Mouse (Mus musculus): ENCODE results near the gene Cideb. TPM values are rescaled to one million over a fixed set of nuclear protein-coding genes. Genes with fewer than 3 reads are reported as not detected.

The Cideb gene
- total and polyA plus RNA-seq, 3 experiments, result 0.53 to 2.4 TPM; not detected in 1

DNA sequence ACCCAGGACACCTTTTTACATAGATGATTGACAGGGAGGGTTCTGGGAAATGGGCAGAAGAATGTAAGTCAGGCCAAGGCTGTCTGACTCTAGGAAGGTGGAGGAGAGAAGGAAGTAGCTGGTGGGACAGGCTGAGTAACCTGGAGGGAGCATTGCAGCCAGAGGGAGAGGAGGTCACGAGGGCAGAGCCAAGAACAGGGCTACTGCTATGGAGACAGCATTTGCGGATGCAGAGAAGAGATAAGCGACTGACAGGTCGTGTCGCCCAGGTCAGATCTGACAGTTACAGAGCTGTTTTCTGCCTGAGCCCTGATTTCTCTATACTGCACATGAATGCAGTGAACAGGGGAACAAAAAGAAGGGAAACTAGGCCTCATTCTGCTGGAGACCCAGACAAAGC is 50.9 kb downstream of the Cideb start:
- no peaks in the 10 kb centered on the region for H3K79me2 ChIP-seq (ENCODE audit: control insufficient read depth, insufficient read depth, low read length, poor library complexity)
- no peak overlapping the region for H3K27ac ChIP-seq (ENCODE audit: control insufficient read depth, low read depth, low read length)
- DNase-seq (ENCODE audit: low read depth, low spot score), result no peak
- H3K9ac ChIP-seq (ENCODE audit: control insufficient read depth, low read depth, low read length, poor library complexity, severe bottlenecking), result no peak overlapping the region
- no peaks in the 10 kb centered on the region for H3K27me3 ChIP-seq (ENCODE audit: control insufficient read depth in 1 of 2, insufficient read depth in 2 of 2, low read length in 2 of 2)
- peaks cover 0 to 12% of the 10 kb centered on the region in 2 experiments; a peak in 2 of 4 replicates for H3K36me3 ChIP-seq (ENCODE audit: control insufficient read depth in 1 of 2, insufficient read depth in 2 of 2, low read length in 2 of 2)
- TF ChIP-seq EP300 (IDR thresholded peaks at IDR 0.05; ENCODE audit: low read depth in 1 of 2, low read length in 2 of 2) (0 out of 4 replicates have a peak, but pooled peaks of 1 of the 2 experiments have one; percentile 18), USF1 (IDR thresholded peaks at IDR 0.05; ENCODE audit: low read depth, low read length) (peak; percentile 22; the same call in 1 of the 2 replicates), TBP (IDR thresholded peaks at IDR 0.05; ENCODE audit: low read depth, low read length) (no peak)
- H3K4me1 ChIP-seq (ENCODE audit: control insufficient read depth in 1 of 2, insufficient read depth in 2 of 2, low read length in 2 of 2), result peaks cover 9 to 18% of the 10 kb centered on the region in 2 experiments
- no peak overlapping the region for H3K4me3 ChIP-seq (ENCODE audit: control insufficient read depth in 1 of 2, insufficient read depth in 1 of 2, low read depth in 2 of 2, low read length in 2 of 2)
- no peaks in the 10 kb centered on the region for H3K9me3 ChIP-seq (replicated peaks; ENCODE audit: insufficient read depth, low read length)

DNA sequence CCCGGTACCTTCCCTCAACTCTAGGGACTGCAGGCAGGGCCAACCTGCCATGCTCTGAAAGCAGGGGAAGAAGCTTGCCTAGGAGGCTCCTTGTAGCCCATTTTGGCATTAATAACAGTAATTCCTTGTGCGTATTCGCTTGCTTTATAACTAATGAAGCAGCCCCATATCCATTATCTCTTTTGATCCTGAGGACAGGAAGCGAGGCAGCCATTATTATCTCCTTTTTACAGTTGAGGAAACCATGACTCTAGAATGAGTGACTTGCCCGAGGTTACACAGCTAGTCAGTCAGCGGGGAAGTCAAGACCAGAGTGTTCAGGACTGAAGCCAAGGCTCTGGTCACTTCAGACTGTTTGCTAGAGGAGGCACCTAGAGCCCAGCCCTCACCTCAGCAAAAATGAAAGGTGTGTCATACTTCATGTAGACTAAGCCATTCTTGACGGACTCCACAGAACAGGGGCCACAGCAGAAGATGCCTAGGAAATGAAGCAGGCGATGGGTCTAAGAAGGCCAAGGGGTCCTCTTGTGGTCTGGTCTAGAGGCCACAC is 52.1 kb downstream of the Cideb start:
- peaks cover 0 to 12% of the 10 kb centered on the region in 2 experiments; a peak in 2 of 4 replicates for H3K36me3 ChIP-seq (ENCODE audit: control insufficient read depth in 1 of 2, insufficient read depth in 2 of 2, low read length in 2 of 2)
- no peaks in the 10 kb centered on the region for H3K27me3 ChIP-seq (ENCODE audit: control insufficient read depth in 1 of 2, insufficient read depth in 2 of 2, low read length in 2 of 2)
- peak overlapping the region; percentile 59 for H3K27ac ChIP-seq (ENCODE audit: control insufficient read depth, low read depth, low read length)
- H3K4me3 ChIP-seq (ENCODE audit: control insufficient read depth in 1 of 2, insufficient read depth in 1 of 2, low read depth in 2 of 2, low read length in 2 of 2), result no peak overlapping the region; a peak in 1 of 4 replicates
- no peak for TF ChIP-seq MAZ (IDR thresholded peaks at IDR 0.05; ENCODE audit: low read depth, low read length)
- TF ChIP-seq TAL1 (IDR thresholded peaks at IDR 0.05; ENCODE audit: low read length), result peak; percentile 23
- TF ChIP-seq RCOR1 (IDR thresholded peaks at IDR 0.05; ENCODE audit: low read depth, low read length), result peak; percentile 39; the same call in 1 of the 2 replicates
- no peak for TF ChIP-seq TBP (IDR thresholded peaks at IDR 0.05; ENCODE audit: low read depth, low read length)
- TF ChIP-seq GATA1 (IDR thresholded peaks at IDR 0.05; ENCODE audit: low read depth, low read length), result peak; percentile 47; the same call in 1 of the 2 replicates
- TF ChIP-seq ZMIZ1 (IDR thresholded peaks at IDR 0.05; ENCODE audit: low read depth, low read length), result no peak
- 0 out of 2 replicates have a peak, but pooled peaks have one; percentile 14 for TF ChIP-seq ETS1 (IDR thresholded peaks at IDR 0.05; ENCODE audit: low read depth, low read length)
- peak; percentile 52; a peak in 3 of 4 replicates for TF ChIP-seq EP300 (IDR thresholded peaks at IDR 0.05; ENCODE audit: low read depth in 1 of 2, low read length in 2 of 2)
- no peaks in the 10 kb centered on the region for H3K9me3 ChIP-seq (replicated peaks; ENCODE audit: insufficient read depth, low read length)
- no peaks in the 10 kb centered on the region for H3K79me2 ChIP-seq (ENCODE audit: control insufficient read depth, insufficient read depth, low read length, poor library complexity)
- DNase-seq (ENCODE audit: low read depth, low spot score), result peak; percentile 49
- peaks cover 9 to 18% of the 10 kb centered on the region in 2 experiments for H3K4me1 ChIP-seq (ENCODE audit: control insufficient read depth in 1 of 2, insufficient read depth in 2 of 2, low read length in 2 of 2)
- H3K9ac ChIP-seq (ENCODE audit: control insufficient read depth, low read depth, low read length, poor library complexity, severe bottlenecking), result peak overlapping the region; percentile 41; the same call in 1 of the 2 replicates

Other genes with a start within 250 kb of the Cideb start
Only the 30 nearest of the 35 such genes appear.
- gene Fitm1, start 182.8 kb downstream of the Cideb start, total RNA-seq (2012; rRNA removed), result not detected in 2 replicates
- under 1 TPM in 1 of 2 experiments, not detected in 1; 0.07 TPM for gene Fitm1, start 182.8 kb downstream of the Cideb start, polyA plus RNA-seq (2012; ENCODE audit: insufficient read depth in 1 of 2, insufficient read length in 2 of 2, low read depth in 1 of 2, low replicate concordance in 2 of 2, missing spikeins in 1 of 2)
- gene Psme1, start 180.3 kb downstream of the Cideb start, total RNA-seq (2012; rRNA removed), result 73.8 and 85.9 TPM in 2 replicates
- gene Psme1, start 180.3 kb downstream of the Cideb start, polyA plus RNA-seq (2012; ENCODE audit: insufficient read depth in 1 of 2, insufficient read length in 2 of 2, low read depth in 1 of 2, low replicate concordance in 2 of 2, missing spikeins in 1 of 2), result 100 to 1,000 TPM in 1 of 2 experiments, not detected in 1; 205 TPM
- gene Emc9, start 173.2 kb downstream of the Cideb start, total RNA-seq (2012; rRNA removed), result 55.4 and 59.4 TPM in 2 replicates
- gene Emc9, start 173.2 kb downstream of the Cideb start, polyA plus RNA-seq (2012; ENCODE audit: insufficient read depth in 1 of 2, insufficient read length in 2 of 2, low read depth in 1 of 2, low replicate concordance in 2 of 2, missing spikeins in 1 of 2), result 10 to 100 TPM in 1 of 2 experiments, not detected in 1; 38.7 TPM
- 98.1 and 143 TPM in 2 replicates for gene Psme2, start 167.3 kb downstream of the Cideb start, total RNA-seq (2012; rRNA removed)
- gene Psme2, start 167.3 kb downstream of the Cideb start, polyA plus RNA-seq (2012; ENCODE audit: insufficient read depth in 1 of 2, insufficient read length in 2 of 2, low read depth in 1 of 2, low replicate concordance in 2 of 2, missing spikeins in 1 of 2), result 100 to 1,000 TPM in 1 of 2 experiments, not detected in 1; 231 TPM
- gene Rnf31, start 166.8 kb downstream of the Cideb start, total RNA-seq (2012; rRNA removed), result 10.7 and 12.9 TPM in 2 replicates
- 10 to 100 TPM in 1 of 2 experiments, not detected in 1; 24.5 TPM for gene Rnf31, start 166.8 kb downstream of the Cideb start, polyA plus RNA-seq (2012; ENCODE audit: insufficient read depth in 1 of 2, insufficient read length in 2 of 2, low read depth in 1 of 2, low replicate concordance in 2 of 2, missing spikeins in 1 of 2)
- 5.0 and 8.5 TPM in 2 replicates for gene Irf9, start 154.9 kb downstream of the Cideb start, total RNA-seq (2012; rRNA removed)
- 10 to 100 TPM in 1 of 2 experiments, not detected in 1; 14.8 TPM for gene Irf9, start 154.9 kb downstream of the Cideb start, polyA plus RNA-seq (2012; ENCODE audit: insufficient read depth in 1 of 2, insufficient read length in 2 of 2, low read depth in 1 of 2, low replicate concordance in 2 of 2, missing spikeins in 1 of 2)
- 1.5 and 1.6 TPM in 2 replicates for gene Rec8, start 140.4 kb downstream of the Cideb start, total RNA-seq (2012; rRNA removed)
- 1 to 10 TPM in 1 of 2 experiments, not detected in 1; 2.5 TPM for gene Rec8, start 140.4 kb downstream of the Cideb start, polyA plus RNA-seq (2012; ENCODE audit: insufficient read depth in 1 of 2, insufficient read length in 2 of 2, low read depth in 1 of 2, low replicate concordance in 2 of 2, missing spikeins in 1 of 2)
- gene Ipo4, start 122.5 kb downstream of the Cideb start, total RNA-seq (2012; rRNA removed), result 46.2 and 54.1 TPM in 2 replicates
- gene Ipo4, start 122.5 kb downstream of the Cideb start, polyA plus RNA-seq (2012; ENCODE audit: insufficient read depth in 1 of 2, insufficient read length in 2 of 2, low read depth in 1 of 2, low replicate concordance in 2 of 2, missing spikeins in 1 of 2), result 100 to 1,000 TPM in 1 of 2 experiments, not detected in 1; 132 TPM
- gene Gm49378, start 120.6 kb downstream of the Cideb start, total RNA-seq (2012; rRNA removed), result not detected in 2 replicates
- 1 to 10 TPM in 1 of 2 experiments, not detected in 1; 4.6 TPM for gene Gm49378, start 120.6 kb downstream of the Cideb start, polyA plus RNA-seq (2012; ENCODE audit: insufficient read depth in 1 of 2, insufficient read length in 2 of 2, low read depth in 1 of 2, low replicate concordance in 2 of 2, missing spikeins in 1 of 2)
- gene Tm9sf1, start 114.7 kb downstream of the Cideb start, total RNA-seq (2012; rRNA removed), result 49.4 and 60.5 TPM in 2 replicates
- gene Tm9sf1, start 114.7 kb downstream of the Cideb start, polyA plus RNA-seq (2012; ENCODE audit: insufficient read depth in 1 of 2, insufficient read length in 2 of 2, low read depth in 1 of 2, low replicate concordance in 2 of 2, missing spikeins in 1 of 2), result 10 to 100 TPM in 1 of 2 experiments, not detected in 1; 80.1 TPM
- 0.08 and 0.10 TPM in 2 replicates for gene Tssk4, start 108.3 kb downstream of the Cideb start, total RNA-seq (2012; rRNA removed)
- gene Tssk4, start 108.3 kb downstream of the Cideb start, polyA plus RNA-seq (2012; ENCODE audit: insufficient read depth in 1 of 2, insufficient read length in 2 of 2, low read depth in 1 of 2, low replicate concordance in 2 of 2, missing spikeins in 1 of 2), result under 1 TPM in 1 of 2 experiments, not detected in 1; 0.40 TPM
- gene Mdp1, start 98.0 kb downstream of the Cideb start, total RNA-seq (2012; rRNA removed), result 25.5 and 30.6 TPM in 2 replicates
- 10 to 100 TPM in 1 of 2 experiments, not detected in 1; 25.6 TPM for gene Mdp1, start 98.0 kb downstream of the Cideb start, polyA plus RNA-seq (2012; ENCODE audit: insufficient read depth in 1 of 2, insufficient read length in 2 of 2, low read depth in 1 of 2, low replicate concordance in 2 of 2, missing spikeins in 1 of 2)
- 22.3 and 24.5 TPM in 2 replicates for gene Gmpr2, start 86.5 kb downstream of the Cideb start, total RNA-seq (2012; rRNA removed)
- gene Gmpr2, start 86.5 kb downstream of the Cideb start, polyA plus RNA-seq (2012; ENCODE audit: insufficient read depth in 1 of 2, insufficient read length in 2 of 2, low read depth in 1 of 2, low replicate concordance in 2 of 2, missing spikeins in 1 of 2), result 10 to 100 TPM in 1 of 2 experiments, not detected in 1; 28.8 TPM
- gene Nedd8, start 86.3 kb downstream of the Cideb start, total RNA-seq (2012; rRNA removed), result 515 and 516 TPM in 2 replicates
- 100 to 1,000 TPM in 1 of 2 experiments, not detected in 1; 528 TPM for gene Nedd8, start 86.3 kb downstream of the Cideb start, polyA plus RNA-seq (2012; ENCODE audit: insufficient read depth in 1 of 2, insufficient read length in 2 of 2, low read depth in 1 of 2, low replicate concordance in 2 of 2, missing spikeins in 1 of 2)
- 27.2 and 27.8 TPM in 2 replicates for gene Tinf2, start 76.6 kb downstream of the Cideb start, total RNA-seq (2012; rRNA removed)
- 10 to 100 TPM in 1 of 2 experiments, not detected in 1; 53.0 TPM for gene Tinf2, start 76.6 kb downstream of the Cideb start, polyA plus RNA-seq (2012; ENCODE audit: insufficient read depth in 1 of 2, insufficient read length in 2 of 2, low read depth in 1 of 2, low replicate concordance in 2 of 2, missing spikeins in 1 of 2)
- 5.8 and 6.2 TPM in 2 replicates for gene Tgm1, start 44.5 kb downstream of the Cideb start, total RNA-seq (2012; rRNA removed)
- 10 to 100 TPM in 1 of 2 experiments, not detected in 1; 11.4 TPM for gene Tgm1, start 44.5 kb downstream of the Cideb start, polyA plus RNA-seq (2012; ENCODE audit: insufficient read depth in 1 of 2, insufficient read length in 2 of 2, low read depth in 1 of 2, low replicate concordance in 2 of 2, missing spikeins in 1 of 2)
- 21.8 and 22.8 TPM in 2 replicates for gene Rabggta, start 36.2 kb downstream of the Cideb start, total RNA-seq (2012; rRNA removed)
- gene Rabggta, start 36.2 kb downstream of the Cideb start, polyA plus RNA-seq (2012; ENCODE audit: insufficient read depth in 1 of 2, insufficient read length in 2 of 2, low read depth in 1 of 2, low replicate concordance in 2 of 2, missing spikeins in 1 of 2), result 10 to 100 TPM in 1 of 2 experiments, not detected in 1; 32.0 TPM
- 20.0 and 21.7 TPM in 2 replicates for gene Dhrs1, start 12.8 kb downstream of the Cideb start, total RNA-seq (2012; rRNA removed)
- 10 to 100 TPM in 1 of 2 experiments, not detected in 1; 48.8 TPM for gene Dhrs1, start 12.8 kb downstream of the Cideb start, polyA plus RNA-seq (2012; ENCODE audit: insufficient read depth in 1 of 2, insufficient read length in 2 of 2, low read depth in 1 of 2, low replicate concordance in 2 of 2, missing spikeins in 1 of 2)
- 46.1 and 47.8 TPM in 2 replicates for gene Nop9, start 12.8 kb downstream of the Cideb start, total RNA-seq (2012; rRNA removed)
- 100 to 1,000 TPM in 1 of 2 experiments, not detected in 1; 112 TPM for gene Nop9, start 12.8 kb downstream of the Cideb start, polyA plus RNA-seq (2012; ENCODE audit: insufficient read depth in 1 of 2, insufficient read length in 2 of 2, low read depth in 1 of 2, low replicate concordance in 2 of 2, missing spikeins in 1 of 2)
- gene Ltb4r2, start 3.0 kb upstream of the Cideb start, total RNA-seq (2012; rRNA removed), result 0.19 and 0.59 TPM in 2 replicates
- gene Ltb4r2, start 3.0 kb upstream of the Cideb start, polyA plus RNA-seq (2012; ENCODE audit: insufficient read depth in 1 of 2, insufficient read length in 2 of 2, low read depth in 1 of 2, low replicate concordance in 2 of 2, missing spikeins in 1 of 2), result under 1 TPM in 1 of 2 experiments, not detected in 1; 0.52 TPM
- 0.35 and 0.65 TPM in 2 replicates for gene Ltb4r1, start 7.5 kb upstream of the Cideb start, total RNA-seq (2012; rRNA removed)
- 1 to 10 TPM in 1 of 2 experiments, not detected in 1; 1.5 TPM for gene Ltb4r1, start 7.5 kb upstream of the Cideb start, polyA plus RNA-seq (2012; ENCODE audit: insufficient read depth in 1 of 2, insufficient read length in 2 of 2, low read depth in 1 of 2, low replicate concordance in 2 of 2, missing spikeins in 1 of 2)
- 0.19 and 0.29 TPM in 2 replicates for gene Adcy4, start 25.6 kb upstream of the Cideb start, total RNA-seq (2012; rRNA removed)
- gene Adcy4, start 25.6 kb upstream of the Cideb start, polyA plus RNA-seq (2012; ENCODE audit: insufficient read depth in 1 of 2, insufficient read length in 2 of 2, low read depth in 1 of 2, low replicate concordance in 2 of 2, missing spikeins in 1 of 2), result under 1 TPM in 1 of 2 experiments, not detected in 1; 0.35 TPM
- gene Ripk3, start 30.4 kb upstream of the Cideb start, total RNA-seq (2012; rRNA removed), result 67.1 and 77.4 TPM in 2 replicates
- gene Ripk3, start 30.4 kb upstream of the Cideb start, polyA plus RNA-seq (2012; ENCODE audit: insufficient read depth in 1 of 2, insufficient read length in 2 of 2, low read depth in 1 of 2, low replicate concordance in 2 of 2, missing spikeins in 1 of 2), result 100 to 1,000 TPM; 123 to 124 TPM
- gene Nfatc4, start 64.7 kb upstream of the Cideb start, total RNA-seq (2012; rRNA removed), result 0.20 and 0.27 TPM in 2 replicates
- under 1 TPM in 1 of 2 experiments, not detected in 1; 0.71 TPM for gene Nfatc4, start 64.7 kb upstream of the Cideb start, polyA plus RNA-seq (2012; ENCODE audit: insufficient read depth in 1 of 2, insufficient read length in 2 of 2, low read depth in 1 of 2, low replicate concordance in 2 of 2, missing spikeins in 1 of 2)
- gene Nynrin, start 95.6 kb upstream of the Cideb start, total RNA-seq (2012; rRNA removed), result not detected in 2 replicates
- gene Nynrin, start 95.6 kb upstream of the Cideb start, polyA plus RNA-seq (2012; ENCODE audit: insufficient read depth in 1 of 2, insufficient read length in 2 of 2, low read depth in 1 of 2, low replicate concordance in 2 of 2, missing spikeins in 1 of 2), result not detected
- not detected in 2 replicates for gene Cbln3, start 125.9 kb upstream of the Cideb start, total RNA-seq (2012; rRNA removed)
- under 1 TPM in 1 of 2 experiments, not detected in 1; 0.19 TPM for gene Cbln3, start 125.9 kb upstream of the Cideb start, polyA plus RNA-seq (2012; ENCODE audit: insufficient read depth in 1 of 2, insufficient read length in 2 of 2, low read depth in 1 of 2, low replicate concordance in 2 of 2, missing spikeins in 1 of 2)
- gene Khnyn, start 126.5 kb upstream of the Cideb start, total RNA-seq (2012; rRNA removed), result 5.2 and 6.0 TPM in 2 replicates
- 10 to 100 TPM in 1 of 2 experiments, not detected in 1; 13.3 TPM for gene Khnyn, start 126.5 kb upstream of the Cideb start, polyA plus RNA-seq (2012; ENCODE audit: insufficient read depth in 1 of 2, insufficient read length in 2 of 2, low read depth in 1 of 2, low replicate concordance in 2 of 2, missing spikeins in 1 of 2)
- 1.1 TPM in 2 replicates for gene Sdr39u1, start 141.8 kb upstream of the Cideb start, total RNA-seq (2012; rRNA removed)
- 1 to 10 TPM in 1 of 2 experiments, not detected in 1; 2.3 TPM for gene Sdr39u1, start 141.8 kb upstream of the Cideb start, polyA plus RNA-seq (2012; ENCODE audit: insufficient read depth in 1 of 2, insufficient read length in 2 of 2, low read depth in 1 of 2, low replicate concordance in 2 of 2, missing spikeins in 1 of 2)
- 0.19 TPM in 1 of 2 replicates, not detected in the other for gene Cma1, start 186.2 kb upstream of the Cideb start, total RNA-seq (2012; rRNA removed)
- under 1 TPM in 1 of 2 experiments, not detected in 1; 0.13 TPM for gene Cma1, start 186.2 kb upstream of the Cideb start, polyA plus RNA-seq (2012; ENCODE audit: insufficient read depth in 1 of 2, insufficient read length in 2 of 2, low read depth in 1 of 2, low replicate concordance in 2 of 2, missing spikeins in 1 of 2)
- not detected in 2 replicates for gene Cma2, start 192.5 kb upstream of the Cideb start, total RNA-seq (2012; rRNA removed)
- not detected for gene Cma2, start 192.5 kb upstream of the Cideb start, polyA plus RNA-seq (2012; ENCODE audit: insufficient read depth in 1 of 2, insufficient read length in 2 of 2, low read depth in 1 of 2, low replicate concordance in 2 of 2, missing spikeins in 1 of 2)